Mouse (Mus musculus) B cell, adult 2 months (primary cell): ENCODE measurements around the gene Desi2.
A peak's percentile ranks its signal among the peaks of the same experiment; 100 is the strongest.
"Not testable (repeated sequence)": the region's sequence is repeated elsewhere in the genome, so short reads cannot be mapped to it uniquely, and the experiment has no call there.

Source experiments
- DNase-seq, 2 experiments: peaks; one replicate each; pipeline ENCODE4 v3.0.0; 2022

Gene Desi2

GRCm38 (mm10) chr1:178187216-178187791, at the start of gene Desi2:
Gene Desi2, plus strand, starts transcription at chr1:178187417.
- peak; percentile 95 to 97 for DNase-seq

- peak; percentile 55 to 58 for DNase-seq
These were observed 40.7 kb upstream of the Desi2 start for GRCm38 (mm10) chr1:178146513-178146912.

- DNase-seq = not testable (repeated sequence)
These were observed 40.3 kb upstream of the Desi2 start for GRCm38 (mm10) chr1:178146915-178147314.

GRCm38 (mm10) chr1:178182251-178182650, 5.0 kb upstream of the Desi2 start:
- no peak for DNase-seq

- DNase-seq = peak; percentile 6 to 17
These were observed 1.6 kb upstream of the Desi2 start for GRCm38 (mm10) chr1:178185591-178185990.

- not testable (repeated sequence) for DNase-seq
These were observed 593 bp downstream of the Desi2 start for GRCm38 (mm10) chr1:178187810-178188209.

- DNase-seq = peak; percentile 25 to 33
These were observed 1.2 kb downstream of the Desi2 start for GRCm38 (mm10) chr1:178188386-178188785.

- DNase-seq = no peak
These were observed 18.6 kb downstream of the Desi2 start for GRCm38 (mm10) chr1:178205701-178206325.

- not testable (repeated sequence) for DNase-seq
These were observed 20.6 kb downstream of the Desi2 start for GRCm38 (mm10) chr1:178207856-178208255.

GRCm38 (mm10) chr1:178209966-178210365, 22.7 kb downstream of the Desi2 start:
- no peak for DNase-seq

GRCm38 (mm10) chr1:178217157-178217556, 29.9 kb downstream of the Desi2 start:
- DNase-seq = no peak

GRCm38 (mm10) chr1:178218305-178218704, 31.1 kb downstream of the Desi2 start:
- DNase-seq = no peak

- no peak for DNase-seq
These were observed 32.2 kb downstream of the Desi2 start for GRCm38 (mm10) chr1:178219166-178220077.

GRCm38 (mm10) chr1:178228888-178229287, 41.7 kb downstream of the Desi2 start:
- DNase-seq = not testable (repeated sequence)

GRCm38 (mm10) chr1:178234109-178234508, 46.9 kb downstream of the Desi2 start:
- no peak for DNase-seq

- DNase-seq = no peak
These were observed 48.8 kb downstream of the Desi2 start for GRCm38 (mm10) chr1:178235919-178236466.

- no peak for DNase-seq
These were observed 51.5 kb downstream of the Desi2 start for GRCm38 (mm10) chr1:178238676-178239075.

GRCm38 (mm10) chr1:178241884-178242508, 54.8 kb downstream of the Desi2 start:
- peak; percentile 57 to 58 for DNase-seq

- no peak for DNase-seq
These were observed 61.0 kb downstream of the Desi2 start for GRCm38 (mm10) chr1:178248107-178248820.

GRCm38 (mm10) chr1:178254598-178254997, 67.4 kb downstream of the Desi2 start:
- no peak for DNase-seq

GRCm38 (mm10) chr1:178256351-178256750, 69.1 kb downstream of the Desi2 start:
- no peak for DNase-seq

- no peak for DNase-seq
These were observed 71.6 kb downstream of the Desi2 start for GRCm38 (mm10) chr1:178258821-178259220.
